Mouse (Mus musculus) Muller cell, postnatal 12 days (primary cell): ENCODE measurements around the gene Prdm8.
A peak's percentile ranks its signal among the peaks of the same experiment; 100 is the strongest.

ENCODE experiments used
- DNase-seq: peaks from one replicate; pipeline ENCODE4 v3.0.0-alpha.2; 2015; ENCODE audit errors: inconsistent ontology term

The Prdm8 gene

GRCm38 (mm10) chr5:98184971-98185805, 18.2 kb downstream of the Prdm8 start:
- DNase-seq = peak; percentile 87

DNA sequence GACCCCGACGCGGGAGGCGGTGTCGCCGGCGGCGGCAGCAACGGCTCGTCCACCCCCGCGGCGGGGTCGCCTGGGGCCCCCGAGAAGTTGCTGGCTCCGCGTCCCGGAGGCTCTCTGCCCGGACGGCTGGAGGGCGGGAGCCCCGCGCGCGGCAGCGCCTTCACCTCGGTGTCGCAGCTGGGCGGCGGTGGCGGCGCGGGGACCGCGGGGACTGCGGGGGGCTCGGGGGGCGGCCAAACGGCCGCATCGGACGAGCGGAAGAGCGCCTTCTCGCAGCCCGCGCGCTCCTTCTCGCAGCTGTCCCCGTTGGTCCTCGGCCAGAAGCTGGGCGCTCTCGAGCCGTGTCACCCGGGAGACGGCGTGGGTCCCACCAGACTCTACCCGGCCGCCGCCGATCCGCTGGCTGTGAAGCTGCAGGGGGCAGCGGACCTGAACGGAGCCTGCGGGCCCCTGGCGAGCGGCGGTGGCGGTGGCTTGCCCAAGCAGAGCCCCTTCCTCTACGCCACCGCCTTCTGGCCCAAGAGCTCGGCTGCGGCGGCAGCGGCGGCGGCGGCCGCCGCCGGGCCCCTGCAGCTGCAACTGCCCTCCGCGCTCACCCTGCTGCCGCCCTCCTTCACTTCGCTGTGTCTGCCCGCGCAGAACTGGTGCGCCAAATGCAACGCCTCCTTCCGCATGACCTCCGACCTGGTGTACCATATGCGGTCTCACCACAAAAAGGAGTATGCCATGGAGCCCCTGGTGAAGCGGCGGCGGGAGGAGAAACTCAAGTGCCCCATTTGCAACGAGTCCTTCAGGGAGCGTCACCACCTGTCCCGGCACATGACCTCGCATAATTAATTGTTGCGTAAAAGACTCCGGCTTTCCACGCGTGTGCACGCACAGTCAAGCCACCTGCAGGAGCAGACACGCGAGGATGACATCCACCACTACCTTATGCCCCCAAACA, 19.1 kb downstream of the Prdm8 start:
- DNase-seq = peak; percentile 14

GRCm38 (mm10) chr5:98189181-98190180, 22.5 kb downstream of the Prdm8 start:
- DNase-seq = peak; percentile 31

DNA sequence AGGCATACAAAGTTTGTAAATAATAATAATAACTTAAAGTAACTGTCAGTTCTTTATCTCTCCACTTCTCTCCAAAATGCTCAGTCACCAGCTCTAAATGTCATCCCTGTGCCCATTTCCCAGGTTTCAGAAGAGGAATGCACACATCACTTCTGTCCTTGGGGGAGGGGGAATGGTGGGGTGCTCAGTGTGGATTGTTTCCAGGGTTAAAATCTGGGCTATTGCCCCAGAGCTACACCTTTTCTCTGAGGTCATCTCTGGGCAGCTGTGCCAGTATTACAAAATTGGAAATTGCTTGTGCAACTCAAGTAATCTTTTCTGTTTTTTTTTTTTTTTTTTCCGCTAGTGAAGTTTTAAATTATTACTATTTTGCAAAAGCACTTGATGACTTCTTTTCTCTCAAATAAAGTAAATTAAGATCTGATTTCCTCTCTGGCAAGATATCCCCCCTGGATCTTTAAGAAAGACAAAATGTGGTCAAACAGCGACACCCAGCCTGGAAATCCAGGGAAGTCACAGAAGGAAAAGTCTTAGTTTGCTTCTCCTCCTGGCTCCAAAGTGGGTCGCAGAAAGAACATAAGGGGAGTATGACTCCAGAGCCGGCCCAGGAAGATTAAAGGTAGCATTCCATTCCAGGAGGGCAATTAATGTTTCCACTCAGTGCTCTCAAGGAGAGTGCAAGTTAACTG, 25.4 kb downstream of the Prdm8 start:
- DNase-seq = no peak

GRCm38 (mm10) chr5:98194959-98195358, 28.0 kb downstream of the Prdm8 start:
- DNase-seq = no peak

DNA sequence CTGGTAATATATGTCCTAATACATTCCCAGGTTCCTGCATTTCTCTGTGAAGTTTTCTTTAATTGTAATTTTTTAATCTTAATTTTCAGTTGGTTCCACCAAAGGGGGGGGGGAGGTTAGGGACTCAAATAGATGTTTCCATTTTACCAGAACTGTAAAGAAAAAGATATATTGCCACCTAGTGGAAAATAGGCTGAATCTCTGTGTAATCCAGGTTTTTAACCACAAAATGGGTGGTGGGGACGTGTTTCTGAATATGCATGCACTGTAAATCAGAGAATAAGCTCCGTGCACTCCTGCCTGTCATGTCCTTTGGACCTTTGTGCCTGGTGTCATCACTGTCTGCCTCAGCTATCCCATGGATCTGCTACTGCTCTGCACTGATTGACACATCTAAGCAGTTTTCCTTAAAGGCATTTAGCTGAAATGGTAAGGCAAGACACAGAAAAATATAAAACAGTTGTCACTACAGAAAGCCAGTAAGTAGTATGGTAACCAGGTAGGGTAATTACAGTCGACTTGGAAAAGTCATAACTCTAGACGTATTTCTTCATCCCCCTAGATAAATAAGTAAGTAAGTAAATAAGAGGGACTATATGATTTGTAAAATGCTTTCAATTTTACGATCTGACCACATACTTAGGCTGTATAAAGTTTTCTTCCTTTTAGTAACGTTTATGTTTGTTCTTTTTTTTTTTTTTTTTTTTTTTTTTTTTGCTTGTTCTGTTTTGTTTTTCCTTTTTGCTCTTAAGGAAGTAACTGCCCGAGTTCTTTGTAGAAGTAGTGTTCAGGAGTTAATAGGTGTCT, 31.6 kb downstream of the Prdm8 start:
- DNase-seq = peak; percentile 17

GRCm38 (mm10) chr5:98199219-98199552, 32.2 kb downstream of the Prdm8 start:
- DNase-seq = no peak

GRCm38 (mm10) chr5:98201606-98202005, 34.6 kb downstream of the Prdm8 start:
- DNase-seq = no peak

DNA sequence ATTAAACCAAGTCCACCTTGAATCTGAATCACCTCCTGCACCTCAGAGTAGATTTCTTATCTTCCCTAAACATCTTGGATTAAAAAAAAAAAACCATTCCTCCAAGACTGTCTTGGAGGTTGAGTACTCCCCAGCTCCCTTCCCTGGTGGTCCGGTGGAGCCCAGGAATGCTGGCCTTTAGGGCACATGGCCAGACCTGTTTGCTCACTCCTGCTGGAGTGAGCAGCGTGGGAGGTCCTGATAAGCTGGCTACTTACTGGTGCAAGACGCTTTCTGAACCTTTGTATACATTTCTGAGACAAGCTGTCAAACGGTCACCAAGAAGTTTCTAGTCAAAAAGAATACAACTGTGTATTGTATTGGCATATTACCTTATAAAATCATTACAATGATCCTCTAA, 36.0 kb downstream of the Prdm8 start:
- DNase-seq = no peak

DNA sequence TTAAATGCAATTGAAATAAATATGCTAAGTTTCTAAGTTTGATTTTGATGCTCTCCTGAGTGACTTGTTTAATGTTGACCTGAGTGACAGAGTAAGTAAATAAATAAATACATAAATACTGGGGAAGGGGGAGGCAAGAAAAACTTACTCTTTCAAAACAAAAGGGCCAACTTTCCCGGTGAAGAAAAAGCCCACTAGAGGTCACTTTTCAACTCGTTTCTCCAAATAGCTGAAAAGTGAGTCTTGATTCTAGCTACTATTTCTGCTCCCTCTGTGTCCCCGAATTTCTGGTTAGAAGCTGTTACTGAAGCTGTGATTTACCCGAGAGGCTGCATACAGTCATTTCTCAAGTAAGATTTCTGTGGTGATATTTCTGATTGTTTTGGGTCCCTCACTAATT, 45.5 kb downstream of the Prdm8 start:
- no peak for DNase-seq

GRCm38 (mm10) chr5:98221956-98222355, 55.0 kb downstream of the Prdm8 start:
- DNase-seq = no peak

DNA sequence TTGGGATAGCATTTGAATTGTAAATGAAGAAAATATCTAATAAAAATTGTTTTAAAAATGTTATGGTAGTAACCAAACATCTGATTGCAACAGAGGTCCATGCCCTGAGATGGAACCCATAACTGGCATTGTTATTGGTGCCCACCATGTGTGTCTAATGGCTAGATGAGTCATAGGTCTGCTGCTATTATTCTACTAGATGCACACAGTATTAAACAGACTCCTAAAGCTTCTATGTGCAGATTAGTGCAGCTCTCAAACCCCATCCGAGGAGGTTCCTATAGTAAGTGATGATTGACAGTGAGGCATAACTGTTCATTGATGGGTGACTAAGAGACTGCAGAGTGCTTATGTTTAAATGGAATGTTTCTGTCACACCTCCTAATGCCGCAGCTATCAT, 59.7 kb downstream of the Prdm8 start:
- DNase-seq = peak; percentile 20

- no peak for DNase-seq
These were observed 62.5 kb downstream of the Prdm8 start for GRCm38 (mm10) chr5:98229456-98229855.

- DNase-seq = no peak
These were observed 71.5 kb downstream of the Prdm8 start for GRCm38 (mm10) chr5:98238466-98238865.
